Mouse (Mus musculus) MEL (cell line): ENCODE data around the gene Arhgap1.

Experiments used
- CTCF ChIP-seq, 3 experiments: IDR thresholded peaks in 2 of 3; conservative IDR thresholded peaks in 1 of 3; 2 replicates each; pipeline ENCODE4 v1.5.1; 2011 to 2012; ENCODE audit warnings: low read length in 3 of 3, low read depth in 2 of 3, mild to moderate bottlenecking in 2 of 3, improper control_type of control experiment in 1 of 3, inconsistent platforms in 1 of 3, mixed read lengths in 1 of 3, moderate library complexity in 1 of 3; ENCODE audit not compliant: control insufficient read depth in 1 of 3, insufficient read depth in 1 of 3, poor library complexity in 1 of 3, severe bottlenecking in 1 of 3
- E2F4 ChIP-seq: IDR thresholded peaks from 2 replicates; pipeline ENCODE4 v1.6.1; 2011; ENCODE audit warnings: low read depth, low read length, improper control_type of control experiment, borderline replicate concordance
- ELF1 ChIP-seq: IDR thresholded peaks from 2 replicates; pipeline ENCODE4 v1.6.1; 2014; ENCODE audit warnings: low read depth, mild to moderate bottlenecking, inconsistent platforms, low read length, improper control_type of control experiment, moderate library complexity
- EP300 ChIP-seq, 2 experiments: IDR thresholded peaks; 2 replicates each; pipeline ENCODE4 v1.6.1; 2011; ENCODE audit warnings: improper control_type of control experiment in 2 of 2, low read length in 2 of 2, low read depth in 1 of 2, mild to moderate bottlenecking in 1 of 2
- KAT2A ChIP-seq: conservative IDR thresholded peaks from 2 replicates; pipeline ENCODE4 v1.6.1; 2012; ENCODE audit warnings: low read depth, low read length, improper control_type of control experiment, inconsistent platforms
- MAFK ChIP-seq: IDR thresholded peaks from 2 replicates; pipeline ENCODE4 v1.6.1; 2011; ENCODE audit warnings: low read depth, mild to moderate bottlenecking, low read length, improper control_type of control experiment, borderline replicate concordance
- MAX ChIP-seq: IDR thresholded peaks from 2 replicates; pipeline ENCODE4 v1.6.1; 2011; ENCODE audit warnings: low read length, improper control_type of control experiment
- MAZ ChIP-seq: IDR thresholded peaks from 2 replicates; pipeline ENCODE4 v1.6.1; 2012; ENCODE audit warnings: low read depth, mild to moderate bottlenecking, inconsistent platforms, low read length, improper control_type of control experiment
- MXI1 ChIP-seq: IDR thresholded peaks from 2 replicates; pipeline ENCODE4 v1.6.1; 2011; ENCODE audit warnings: mild to moderate bottlenecking, low read depth, low read length, improper control_type of control experiment
- POLR2A ChIP-seq, 2 experiments: IDR thresholded peaks; 2 replicates each; pipeline ENCODE4 v1.6.1; 2011 to 2012; ENCODE audit warnings: low read length in 2 of 2, mild to moderate bottlenecking in 2 of 2, control low read depth in 1 of 2, improper control_type of control experiment in 1 of 2, low read depth in 1 of 2, moderate library complexity in 1 of 2; ENCODE audit not compliant: control insufficient read depth in 1 of 2, insufficient read depth in 1 of 2, poor library complexity in 1 of 2
- TBP ChIP-seq: IDR thresholded peaks from 2 replicates; pipeline ENCODE4 v1.8.0; 2011; ENCODE audit warnings: low read depth, low read length, improper control_type of control experiment
- USF1 ChIP-seq: IDR thresholded peaks from 2 replicates; pipeline ENCODE4 v1.6.1; 2014; ENCODE audit warnings: low read depth, mild to moderate bottlenecking, inconsistent platforms, low read length, improper control_type of control experiment, moderate library complexity

DNA sequence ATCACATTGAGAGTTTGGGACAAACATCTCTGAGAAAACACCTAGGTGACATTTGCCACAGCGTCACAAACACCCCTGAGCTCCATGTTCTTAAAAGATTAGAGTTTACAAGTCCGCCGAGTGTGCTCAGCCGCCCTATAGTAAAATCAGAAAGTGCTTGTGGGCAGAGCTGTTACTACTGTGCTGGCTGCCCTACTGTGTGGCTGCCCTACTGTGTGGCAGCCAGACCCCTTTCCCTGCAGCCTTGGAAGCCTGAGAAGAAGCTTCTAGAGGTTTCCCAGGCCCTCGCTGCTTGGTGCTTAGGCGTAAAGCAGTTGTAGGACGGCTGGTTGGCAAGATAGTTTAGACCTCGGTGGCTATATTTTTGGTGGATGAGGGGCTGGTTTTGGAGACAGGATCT, 10.0 kb downstream of the Arhgap1 start:
- no peak for TF ChIP-seq CTCF (IDR thresholded peaks at IDR 0.05 in 2 of 3, conservative IDR thresholded peaks at IDR 0.05 in 1 of 3; ENCODE audit: control insufficient read depth in 1 of 3, insufficient read depth in 1 of 3, low read depth in 2 of 3, low read length in 3 of 3, poor library complexity in 1 of 3, severe bottlenecking in 1 of 3)
- no peak for TF ChIP-seq USF1
- no peak for TF ChIP-seq KAT2A
- no peak for TF ChIP-seq MAZ
- no peak for TF ChIP-seq E2F4
- TF ChIP-seq TBP = no peak
- TF ChIP-seq MAX = no peak
- no peak for TF ChIP-seq POLR2A (IDR thresholded peaks at IDR 0.05; ENCODE audit: control insufficient read depth in 1 of 2, insufficient read depth in 1 of 2, low read depth in 1 of 2, low read length in 2 of 2, poor library complexity in 1 of 2)
- no peak for TF ChIP-seq MAFK
- no peak for TF ChIP-seq MXI1
- TF ChIP-seq EP300 (IDR thresholded peaks at IDR 0.05; ENCODE audit: low read depth in 1 of 2, low read length in 2 of 2) = no peak
- TF ChIP-seq ELF1 = no peak
